Mouse (Mus musculus) gonadal fat pad, adult 2 months (tissue): Measurements from ENCODE around the gene Olfr103. TPM values are rescaled to one million over a fixed set of nuclear protein-coding genes. Genes with fewer than 3 reads are reported as not detected.

Source experiments
- DNase-seq: peaks from one replicate; pipeline ENCODE4 v3.0.0-alpha.2; 2012; ENCODE audit warnings: low read depth
- polyA plus RNA-seq: library from polyadenylated mRNA; depleted of rRNA; stranded (reverse); fragments of >200 nt; gene quantifications from 2 replicates; pipeline ENCODE4 v1.2.3, GENCODE M21; 2012; rRNA removed

The Olfr103 gene
- not detected in 2 replicates for polyA plus RNA-seq

- DNase-seq, result no peak
Measured at GRCm38 (mm10) chr17:37339598-37339997, at the start of gene Olfr103. Olfr103 (minus strand) TSS chr17:37339698.

GRCm38 (mm10) chr17:37378733-37379132 is 39.2 kb upstream of the Olfr103 start, which contains the start of gene Olfr105-ps:
Olfr105-ps (plus strand) TSS chr17:37379033.
- no peak for DNase-seq

GRCm38 (mm10) chr17:37359282-37359681 is 19.8 kb upstream of the Olfr103 start, which contains the start of gene Olfr104-ps:
Olfr104-ps (plus strand) TSS chr17:37359582.
- no peak for DNase-seq

GRCm38 (mm10) chr17:37316954-37317353 is 22.5 kb downstream of the Olfr103 start, which contains the start of gene Olfr102:
Olfr102 (minus strand) TSS chr17:37317054.
- DNase-seq, result no peak

- DNase-seq, result no peak
Measured at GRCm38 (mm10) chr17:37310146-37310699, 29.3 kb downstream of the Olfr103 start.

- DNase-seq, result no peak
Measured at GRCm38 (mm10) chr17:37308483-37308882, 31.0 kb downstream of the Olfr103 start.

- DNase-seq, result no peak
Measured at GRCm38 (mm10) chr17:37304213-37304612, 35.3 kb downstream of the Olfr103 start, which contains the start of gene Olfr101. Olfr101 (minus strand) TSS chr17:37304313.

Other genes with a start within 250 kb of the Olfr103 start
- gene Olfr91, start 241.4 kb downstream of the Olfr103 start, polyA plus RNA-seq, result not detected in 2 replicates
- gene Olfr92, start 219.6 kb downstream of the Olfr103 start, polyA plus RNA-seq, result not detected in 2 replicates
- gene Olfr93, start 178.2 kb downstream of the Olfr103 start, polyA plus RNA-seq, result not detected in 2 replicates
- gene Ubd, start 145.8 kb downstream of the Olfr103 start, polyA plus RNA-seq, result 0.55 and 0.59 TPM in 2 replicates
- not detected in 2 replicates for gene Olfr94, start 138.7 kb downstream of the Olfr103 start, polyA plus RNA-seq
- not detected in 2 replicates for gene Olfr95, start 126.6 kb downstream of the Olfr103 start, polyA plus RNA-seq
- not detected in 2 replicates for gene Olfr96, start 119.6 kb downstream of the Olfr103 start, polyA plus RNA-seq
- not detected in 2 replicates for gene Olfr97, start 102.4 kb downstream of the Olfr103 start, polyA plus RNA-seq
- gene Olfr98, start 75.9 kb downstream of the Olfr103 start, polyA plus RNA-seq, result not detected in 2 replicates
- 6.7 and 8.0 TPM in 2 replicates for gene H2-M3, start 69.5 kb downstream of the Olfr103 start, polyA plus RNA-seq
- gene Olfr99, start 56.2 kb downstream of the Olfr103 start, polyA plus RNA-seq, result not detected in 2 replicates
- not detected in 2 replicates for gene Olfr101, start 35.4 kb downstream of the Olfr103 start, polyA plus RNA-seq
- gene Olfr102, start 22.6 kb downstream of the Olfr103 start, polyA plus RNA-seq, result not detected in 2 replicates
- gene Olfr104-ps, start 19.9 kb upstream of the Olfr103 start, polyA plus RNA-seq, result not detected in 2 replicates
- not detected in 2 replicates for gene Olfr105-ps, start 39.3 kb upstream of the Olfr103 start, polyA plus RNA-seq
- not detected in 2 replicates for gene Olfr106-ps, start 50.7 kb upstream of the Olfr103 start, polyA plus RNA-seq
- gene Olfr107, start 59.5 kb upstream of the Olfr103 start, polyA plus RNA-seq, result not detected in 2 replicates
- not detected in 2 replicates for gene Olfr108, start 105.8 kb upstream of the Olfr103 start, polyA plus RNA-seq
- gene Olfr109, start 119.2 kb upstream of the Olfr103 start, polyA plus RNA-seq, result not detected in 2 replicates
- gene H2-M2, start 143.9 kb upstream of the Olfr103 start, polyA plus RNA-seq, result 0.09 TPM in 1 of 2 replicates, not detected in the other
- gene Olfr110, start 152.8 kb upstream of the Olfr103 start, polyA plus RNA-seq, result not detected in 2 replicates
- gene Olfr111, start 168.3 kb upstream of the Olfr103 start, polyA plus RNA-seq, result 0.14 TPM in 1 of 2 replicates, not detected in the other
- not detected in 2 replicates for gene Olfr112, start 229.8 kb upstream of the Olfr103 start, polyA plus RNA-seq
- gene Olfr113, start 238.0 kb upstream of the Olfr103 start, polyA plus RNA-seq, result not detected in 2 replicates